Mouse (Mus musculus) testis, adult 2 months (tissue): ENCODE results near the gene Slit3. TPM values are rescaled to one million over a fixed set of nuclear protein-coding genes. Genes with fewer than 3 reads are reported as not detected.

ENCODE experiments used
- H3K27ac ChIP-seq: fragments of 200-500 bp; 2 replicates; pipeline ENCODE4 v1.5.1; 2012; ENCODE audit warnings: low read depth, low read length; ENCODE audit not compliant: control insufficient read depth, insufficient read depth
- H3K27me3 ChIP-seq: fragments of 200-500 bp; 2 replicates; pipeline ENCODE4 v1.6.1; 2012; ENCODE audit warnings: mild to moderate bottlenecking, low read length, moderate library complexity; ENCODE audit not compliant: control insufficient read depth, insufficient read depth
- H3K36me3 ChIP-seq: fragments of 200-500 bp; 2 replicates; pipeline ENCODE4 v1.6.1; 2012; ENCODE audit warnings: mild to moderate bottlenecking, low read length; ENCODE audit not compliant: control insufficient read depth, insufficient read depth
- H3K4me1 ChIP-seq: fragments of 200-500 bp; 2 replicates; pipeline ENCODE4 v1.6.1; 2012; ENCODE audit warnings: low read length; ENCODE audit not compliant: control insufficient read depth, insufficient read depth
- H3K4me3 ChIP-seq: fragments of 200-500 bp; 2 replicates; pipeline ENCODE4 v1.5.1; 2012; ENCODE audit warnings: low read depth, mild to moderate bottlenecking, low read length, moderate library complexity, mixed read lengths; ENCODE audit not compliant: control insufficient read depth
- CTCF ChIP-seq: fragments of 200-500 bp; IDR thresholded peaks from 2 replicates; pipeline ENCODE4 v1.5.1; 2012; ENCODE audit warnings: low read depth, mild to moderate bottlenecking, inconsistent platforms, low read length, moderate library complexity; ENCODE audit not compliant: control insufficient read depth, insufficient read depth, insufficient replicate concordance
- POLR2A ChIP-seq: fragments of 200-500 bp; IDR thresholded peaks from 2 replicates; pipeline ENCODE4 v1.6.1; 2012; ENCODE audit warnings: low read depth, mild to moderate bottlenecking, inconsistent platforms, low read length, moderate library complexity; ENCODE audit not compliant: control insufficient read depth
- polyA plus RNA-seq: library from polyadenylated mRNA; depleted of rRNA; stranded (reverse); fragments of >200 nt; gene quantifications from 2 replicates; pipeline ENCODE4 v1.2.3, GENCODE M21; 2012

The Slit3 gene
- polyA plus RNA-seq, 1 experiment: 8.4 TPM

GRCm38 (mm10) chr11:35502128-35502527, 381.1 kb downstream of the Slit3 start:
- no peaks in the 10 kb centered on the region; the same call in 1 of the 2 replicates for H3K4me1 ChIP-seq
- no peaks in the 10 kb centered on the region for H3K36me3 ChIP-seq
- no peak overlapping the region for H3K27ac ChIP-seq
- no peak overlapping the region for H3K4me3 ChIP-seq
- TF ChIP-seq CTCF (no peak), POLR2A (no peak)
- H3K27me3 ChIP-seq: no peaks in the 10 kb centered on the region

- H3K4me3 ChIP-seq: no peak overlapping the region
- H3K27ac ChIP-seq: no peak overlapping the region
- H3K36me3 ChIP-seq: no peaks in the 10 kb centered on the region
- H3K4me1 ChIP-seq: no peaks in the 10 kb centered on the region; the same call in 1 of the 2 replicates
- TF ChIP-seq POLR2A: no peak
- no peak for TF ChIP-seq CTCF
- H3K27me3 ChIP-seq: no peaks in the 10 kb centered on the region
These were observed 383.0 kb downstream of the Slit3 start for GRCm38 (mm10) chr11:35504051-35504450.

- H3K27ac ChIP-seq: no peak overlapping the region
- no peak for TF ChIP-seq POLR2A
- no peak for TF ChIP-seq CTCF
- H3K27me3 ChIP-seq: no peaks in the 10 kb centered on the region
- H3K4me3 ChIP-seq: no peak overlapping the region
- H3K4me1 ChIP-seq: no peaks in the 10 kb centered on the region; the same call in 1 of the 2 replicates
- H3K36me3 ChIP-seq: no peaks in the 10 kb centered on the region
These were observed 383.9 kb downstream of the Slit3 start for GRCm38 (mm10) chr11:35504916-35505315.

GRCm38 (mm10) chr11:35505316-35505715, 384.3 kb downstream of the Slit3 start:
- H3K27me3 ChIP-seq: no peaks in the 10 kb centered on the region
- H3K4me1 ChIP-seq: no peaks in the 10 kb centered on the region; the same call in 1 of the 2 replicates
- H3K36me3 ChIP-seq: no peaks in the 10 kb centered on the region
- H3K4me3 ChIP-seq: no peak overlapping the region
- no peak overlapping the region for H3K27ac ChIP-seq
- no peak for TF ChIP-seq POLR2A
- TF ChIP-seq CTCF: no peak

GRCm38 (mm10) chr11:35505817-35506216, 384.8 kb downstream of the Slit3 start:
- no peak overlapping the region for H3K27ac ChIP-seq
- no peaks in the 10 kb centered on the region; the same call in 1 of the 2 replicates for H3K4me1 ChIP-seq
- no peaks in the 10 kb centered on the region for H3K27me3 ChIP-seq
- TF ChIP-seq CTCF (no peak), POLR2A (no peak)
- no peaks in the 10 kb centered on the region for H3K36me3 ChIP-seq
- no peak overlapping the region for H3K4me3 ChIP-seq

GRCm38 (mm10) chr11:35507781-35508390, 386.9 kb downstream of the Slit3 start:
- Histone ChIP-seq H3K36me3 (no peaks in the 10 kb centered on the region), H3K27me3 (no peaks in the 10 kb centered on the region), H3K4me3 (no peak overlapping the region), H3K27ac (no peak overlapping the region), H3K4me1 (no peaks in the 10 kb centered on the region; the same call in 1 of the 2 replicates)
- TF ChIP-seq CTCF: no peak
- no peak for TF ChIP-seq POLR2A

GRCm38 (mm10) chr11:35512686-35513085, 391.7 kb downstream of the Slit3 start:
- H3K36me3 ChIP-seq: no peaks in the 10 kb centered on the region
- no peaks in the 10 kb centered on the region for H3K27me3 ChIP-seq
- H3K4me3 ChIP-seq: no peak overlapping the region
- TF ChIP-seq POLR2A: no peak
- no peak for TF ChIP-seq CTCF
- no peaks in the 10 kb centered on the region for H3K4me1 ChIP-seq
- no peak overlapping the region for H3K27ac ChIP-seq
